Mouse (Mus musculus) lung, postnatal 36 days (tissue): ENCODE data around the gene Hoxa7.

Source experiments
- DNase-seq: peaks from one replicate; pipeline ENCODE4 v3.0.0; 2022; ENCODE audit warnings: mixed read lengths

Hoxa7 gene

GRCm38 (mm10) chr6:52190410-52190809 is 31.2 kb downstream of the Hoxa7 start:
- DNase-seq, result no peak

- no peak for DNase-seq
Observed at GRCm38 (mm10) chr6:52189909-52190308, 31.7 kb downstream of the Hoxa7 start.

DNA sequence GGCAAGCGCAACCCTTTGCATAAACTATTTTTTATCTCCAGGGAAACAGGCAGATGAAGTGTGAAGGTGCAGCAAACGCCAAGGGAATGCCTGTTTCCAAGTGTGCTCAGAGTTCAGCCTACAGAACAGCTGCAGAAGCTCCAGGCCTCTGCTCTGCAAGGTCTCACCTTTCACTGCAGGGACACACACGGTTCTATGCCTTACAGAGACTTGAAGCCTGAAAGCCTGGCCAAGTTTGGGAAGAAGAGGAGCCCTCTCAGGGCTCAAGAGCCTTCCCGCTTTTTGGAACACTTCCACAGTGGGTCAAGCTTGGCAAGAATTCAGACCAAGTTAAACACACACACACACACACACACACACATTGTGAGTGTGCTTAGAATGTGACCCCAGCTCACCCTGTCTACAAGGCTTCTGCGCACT is 32.5 kb downstream of the Hoxa7 start:
- peak; percentile 73 for DNase-seq

GRCm38 (mm10) chr6:52186500-52186899 is 35.2 kb downstream of the Hoxa7 start:
- no peak for DNase-seq

- DNase-seq, result no peak
Observed at GRCm38 (mm10) chr6:52185834-52186233, 35.8 kb downstream of the Hoxa7 start.

DNA sequence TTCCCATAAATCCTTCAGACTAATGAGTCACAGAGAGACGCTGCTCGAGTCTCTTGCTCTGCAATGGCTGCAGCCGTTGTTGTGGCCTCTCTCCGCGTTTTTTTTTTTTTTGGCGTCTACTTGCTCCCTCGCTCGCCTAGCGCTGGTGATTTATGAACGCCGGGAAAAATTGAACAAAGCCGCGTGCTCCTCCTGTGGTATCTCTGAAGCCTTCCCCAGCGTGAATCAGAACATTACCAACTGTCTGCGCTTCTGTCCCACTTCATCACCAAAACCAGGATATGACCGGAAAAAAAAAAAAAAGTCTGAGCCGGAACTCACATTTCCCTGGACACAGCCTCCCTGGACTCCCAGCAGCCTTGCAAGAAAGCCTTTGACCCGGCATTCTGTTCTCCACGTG is 36.4 kb downstream of the Hoxa7 start:
- peak; percentile 52 for DNase-seq

DNA sequence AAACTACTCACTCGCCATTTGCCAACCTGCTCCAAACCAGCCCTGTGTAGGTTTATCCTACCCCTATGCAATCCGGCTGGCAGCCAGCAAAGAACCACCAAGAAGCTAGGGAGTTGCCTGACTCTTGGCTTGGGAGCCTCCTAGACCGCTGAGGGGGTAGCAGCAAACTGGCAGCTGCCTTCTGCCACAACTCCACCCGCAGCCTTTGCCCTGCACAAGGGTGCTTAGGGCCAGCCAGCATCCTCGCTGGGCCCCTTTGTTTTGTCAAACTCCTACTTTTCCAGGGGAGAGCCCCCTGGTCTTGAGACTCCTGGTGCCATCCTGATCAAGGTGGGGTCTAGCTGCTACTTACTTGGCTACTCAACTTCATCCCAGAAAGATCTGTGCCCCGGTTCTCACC is 37.0 kb downstream of the Hoxa7 start:
- no peak for DNase-seq

DNA sequence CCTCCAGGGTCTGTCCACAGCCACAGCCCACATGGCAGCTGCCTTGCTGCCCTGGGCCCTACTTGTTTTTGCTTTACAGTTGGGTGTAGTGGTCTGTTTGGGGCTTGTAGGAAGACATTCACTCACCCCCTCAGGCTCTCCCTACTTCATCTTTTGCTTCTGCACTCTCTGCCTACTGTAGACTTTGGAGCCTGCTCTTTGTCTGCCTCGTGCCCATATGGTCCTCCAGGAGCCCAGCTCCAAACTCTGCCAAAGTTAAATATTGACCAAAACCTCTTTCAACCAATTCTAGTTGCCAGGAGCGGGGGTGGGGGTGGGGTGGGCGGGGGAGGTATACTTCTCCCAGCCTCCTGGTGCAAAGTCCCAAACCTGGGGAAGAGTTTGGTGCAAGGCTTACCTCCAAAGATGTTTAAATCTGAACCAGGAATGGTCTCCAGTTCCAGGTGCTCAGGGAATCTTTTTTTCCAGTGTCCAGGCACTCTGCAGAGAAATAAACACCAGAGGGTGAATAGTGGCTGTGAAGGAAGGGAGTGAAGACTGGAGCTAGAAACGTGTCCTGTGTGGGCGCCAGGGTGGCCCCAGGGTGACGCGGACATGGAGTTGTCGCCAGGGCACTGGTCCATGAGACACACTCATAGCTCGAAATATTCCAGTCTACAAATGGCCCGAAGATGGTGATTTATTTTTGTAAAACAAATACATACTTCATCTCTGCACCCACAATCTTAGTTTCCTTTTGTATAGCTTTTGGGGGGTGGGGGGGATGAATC is 38.2 kb downstream of the Hoxa7 start:
- DNase-seq, result no peak

GRCm38 (mm10) chr6:52182793-52183192 is 38.9 kb downstream of the Hoxa7 start:
- DNase-seq, result no peak

- no peak for DNase-seq
Observed at GRCm38 (mm10) chr6:52182030-52182429, 39.6 kb downstream of the Hoxa7 start.

DNA sequence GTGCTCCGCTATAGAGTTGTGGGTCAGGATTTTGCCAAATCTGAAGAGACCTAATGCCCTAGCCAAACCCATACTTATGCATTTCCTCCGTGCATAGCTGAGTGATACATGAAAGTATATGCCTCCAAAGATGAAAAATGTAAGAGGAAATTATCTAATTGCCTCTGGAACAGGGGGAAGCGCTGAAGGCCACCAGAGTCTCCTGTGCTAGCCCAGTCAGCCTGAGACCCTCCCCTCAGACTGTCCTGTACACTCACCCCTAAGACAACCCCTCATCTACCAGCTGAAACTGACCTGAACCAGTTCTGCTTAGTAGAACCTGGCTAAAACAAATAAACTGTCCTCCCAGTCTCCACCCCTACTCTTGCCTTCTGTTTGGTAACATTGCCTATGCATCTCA is 40.9 kb downstream of the Hoxa7 start:
- DNase-seq, result no peak

DNA sequence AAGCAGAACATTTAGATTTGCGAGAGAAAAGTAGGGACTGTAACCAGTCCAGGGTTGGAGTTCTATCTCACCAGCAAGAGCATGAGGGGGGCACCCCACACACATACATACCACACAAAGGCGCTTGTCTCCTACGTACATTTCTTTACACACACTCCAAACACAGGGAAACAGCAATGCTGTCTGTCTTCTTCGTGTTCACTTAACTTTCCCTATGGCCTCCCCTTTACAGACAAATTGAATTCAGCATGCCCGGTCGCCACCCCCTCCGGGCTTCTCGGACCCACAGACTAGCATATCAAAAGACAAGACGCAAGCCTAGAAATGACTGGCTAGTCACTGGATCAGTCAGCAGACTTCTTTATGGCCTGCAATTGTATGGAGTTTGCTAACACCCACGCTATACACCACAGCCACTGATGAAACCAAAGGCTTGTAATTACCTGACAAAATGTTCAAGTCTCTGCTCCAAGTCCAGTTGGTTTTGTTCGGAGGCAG is 41.4 kb downstream of the Hoxa7 start:
- no peak for DNase-seq

GRCm38 (mm10) chr6:52179690-52180089 is 42.0 kb downstream of the Hoxa7 start:
- no peak for DNase-seq

DNA sequence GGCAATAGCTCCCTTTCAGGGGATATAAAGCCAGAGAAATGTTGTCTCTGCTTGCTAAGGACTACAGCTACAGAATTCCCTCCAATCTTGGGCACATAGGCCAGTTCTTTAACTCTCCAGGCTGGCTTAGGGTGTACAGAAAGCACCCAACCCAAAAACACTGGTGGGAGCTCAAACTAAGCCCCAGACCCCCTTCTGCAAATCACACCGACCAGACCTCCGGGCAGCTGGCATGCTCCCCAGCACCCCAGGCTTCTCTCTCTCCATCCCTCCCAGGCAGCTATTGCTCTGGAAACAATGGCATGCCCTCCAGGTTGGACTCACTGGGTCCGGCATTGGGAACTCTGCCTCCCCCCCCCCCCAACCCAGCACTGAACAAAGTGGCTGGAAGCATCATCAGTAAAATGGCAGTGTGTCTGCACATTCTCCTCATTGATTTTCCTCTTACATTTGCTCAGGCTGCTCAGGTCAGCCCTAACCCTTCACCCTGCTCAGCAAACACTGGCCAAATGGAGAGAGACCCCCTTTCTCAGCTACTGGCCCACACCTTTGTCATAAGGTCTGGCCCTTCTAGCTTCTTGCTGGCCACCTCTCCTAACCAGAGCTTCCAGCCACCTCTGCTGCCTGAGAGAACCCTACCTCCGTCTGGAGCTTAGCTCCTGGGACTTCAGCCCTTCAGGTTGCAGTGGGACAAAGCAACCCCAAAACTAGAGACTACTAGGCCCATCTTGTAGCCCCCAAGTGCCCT is 42.6 kb downstream of the Hoxa7 start:
- DNase-seq, result no peak

DNA sequence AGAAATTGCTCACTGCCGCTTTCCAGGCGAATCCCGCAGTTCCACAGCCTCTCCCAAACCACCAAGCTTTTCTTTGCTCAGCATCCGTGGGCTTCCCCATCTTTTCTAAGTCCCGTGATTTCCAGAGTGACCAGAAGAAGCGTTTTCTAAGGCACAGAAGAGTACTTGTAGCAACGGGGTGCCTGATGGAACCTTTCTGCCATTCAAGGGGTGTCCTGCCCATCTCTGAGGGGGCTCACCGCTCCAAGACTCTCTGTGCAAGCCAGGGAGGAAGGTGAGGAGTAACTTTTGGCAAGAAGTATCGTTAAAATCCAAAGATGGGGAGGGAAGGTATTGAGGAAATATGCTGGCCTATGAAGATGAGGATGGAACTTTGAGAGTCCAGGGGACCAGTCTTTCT is 43.8 kb downstream of the Hoxa7 start:
- DNase-seq, result no peak

DNA sequence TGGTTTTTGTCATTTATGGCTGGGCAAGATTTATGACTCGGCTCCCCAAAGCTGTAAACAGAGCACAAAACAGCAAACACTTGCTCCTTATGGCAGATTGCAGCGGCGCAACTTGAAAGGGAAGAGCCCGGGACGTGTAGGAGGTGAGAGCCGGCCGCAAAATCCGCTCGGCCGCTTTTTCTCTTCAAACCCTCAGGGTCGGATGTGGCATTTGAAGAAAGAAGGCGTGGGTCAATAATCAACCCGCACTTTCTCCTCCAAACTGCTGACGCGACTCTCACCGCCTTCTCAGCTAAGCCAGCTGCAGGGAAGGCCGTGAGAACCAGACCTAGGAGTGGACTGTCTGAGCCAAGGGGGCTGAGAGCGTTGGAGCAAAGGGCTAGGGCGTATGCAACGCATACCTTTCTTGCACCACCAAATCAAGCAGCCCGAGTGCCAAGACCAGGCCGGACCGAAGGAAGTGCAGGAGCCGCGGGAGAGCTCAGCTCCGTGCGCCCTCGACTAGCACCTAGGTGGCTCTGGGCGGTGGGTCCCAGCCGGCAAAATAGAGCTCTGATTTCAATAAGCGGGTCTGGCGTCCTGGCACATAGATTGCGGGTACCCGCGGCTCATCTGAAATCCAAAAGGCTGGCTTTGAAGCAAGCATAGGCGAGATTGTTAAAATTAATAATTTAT is 44.5 kb downstream of the Hoxa7 start, which contains the start of gene 5730596B20Rik:
Gene 5730596B20Rik, plus strand, starts transcription at position 438 of the 675 bp plus-strand sequence.
- DNase-seq, result no peak

GRCm38 (mm10) chr6:52176391-52176790 is 45.3 kb downstream of the Hoxa7 start:
- no peak for DNase-seq

GRCm38 (mm10) chr6:52175864-52176263 is 45.8 kb downstream of the Hoxa7 start:
- peak; percentile 54 for DNase-seq

GRCm38 (mm10) chr6:52174968-52175751 is 46.5 kb downstream of the Hoxa7 start:
- peak; percentile 56 for DNase-seq

DNA sequence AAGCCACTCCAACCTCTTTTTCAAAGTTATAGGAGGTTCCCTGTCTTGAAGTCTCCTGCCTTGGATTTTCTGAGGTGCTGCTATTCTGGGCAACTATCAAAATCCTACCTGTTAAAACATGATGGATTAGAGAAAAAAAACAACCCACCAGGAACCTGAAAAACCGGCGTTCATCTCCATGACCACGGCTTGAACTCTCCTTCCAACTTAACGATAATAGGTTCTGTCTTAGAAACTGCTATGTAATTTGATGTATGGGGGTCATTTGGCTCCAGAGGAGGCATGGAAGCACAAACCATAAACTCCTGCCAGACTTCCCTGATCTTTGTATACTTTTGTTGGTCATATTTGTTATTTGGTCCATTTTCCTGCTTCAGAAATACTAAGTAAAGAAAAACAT is 48.0 kb downstream of the Hoxa7 start:
- DNase-seq, result no peak

- DNase-seq, result peak; percentile 94
Observed at GRCm38 (mm10) chr6:52172501-52172900, 49.2 kb downstream of the Hoxa7 start.

GRCm38 (mm10) chr6:52171938-52172337 is 49.7 kb downstream of the Hoxa7 start:
- DNase-seq, result no peak

DNA sequence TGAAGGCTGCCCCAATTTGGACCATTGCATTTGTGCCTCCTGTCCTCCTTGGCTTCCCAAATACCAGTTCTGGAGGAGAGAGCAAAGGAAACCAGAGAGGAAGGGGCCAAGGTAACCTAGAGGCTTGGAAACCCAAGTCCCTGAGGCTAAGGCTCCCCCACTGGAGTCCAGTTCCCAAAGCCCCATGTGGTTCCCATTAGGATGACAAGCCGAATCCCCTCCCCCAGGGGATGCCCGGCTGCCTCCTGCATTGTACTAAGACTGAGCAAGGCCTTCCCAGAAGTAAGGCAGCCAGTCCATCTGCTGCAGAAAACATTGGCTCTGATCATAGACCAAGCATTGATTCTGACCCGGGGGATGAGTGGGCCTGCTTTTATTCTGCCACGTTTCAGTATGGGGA is 50.3 kb downstream of the Hoxa7 start:
- DNase-seq, result no peak
